Mouse (Mus musculus): ENCODE data around the gene Pxdn. TPM values are rescaled to one million over a fixed set of nuclear protein-coding genes. Genes with fewer than 3 reads are reported as not detected.

Gene Pxdn
- polyA plus RNA-seq, 1 experiment from 2014 or later, result 5.3 TPM

- no peak for ATAC-seq (ENCODE audit: low read depth)
- no peak overlapping the region for H3K9ac ChIP-seq (ENCODE audit: low read depth, low read length)
- no peaks in the 10 kb centered on the region for H3K27me3 ChIP-seq (ENCODE audit: control insufficient read depth, insufficient read depth, low read depth, low read length)
- no peak overlapping the region for H3K27ac ChIP-seq (ENCODE audit: low read length)
- H3K9me3 ChIP-seq (replicated peaks; ENCODE audit: control insufficient read depth, low read length), result no peaks in the 10 kb centered on the region
- no peak overlapping the region for H3K4me3 ChIP-seq (ENCODE audit: low read depth, low read length)
- WGBS (ENCODE audit: insufficient replicate concordance), result 50% methylated on average over 1 of the region's 1 CpGs
- H3K4me2 ChIP-seq (ENCODE audit: low read depth, low read length), result no peak overlapping the region
- no peaks in the 10 kb centered on the region for H3K36me3 ChIP-seq (ENCODE audit: control insufficient read depth, insufficient read depth)
- no peaks in the 10 kb centered on the region for H3K4me1 ChIP-seq (ENCODE audit: control insufficient read depth, low read depth, low read length)
Measured at GRCm38 (mm10) chr12:29961041-29961440, 23.6 kb downstream of the Pxdn start.

- 69% methylated on average over 6 of the region's 6 CpGs for WGBS (ENCODE audit: insufficient replicate concordance)
- no peak overlapping the region for H3K4me3 ChIP-seq (ENCODE audit: low read depth, low read length)
- H3K4me1 ChIP-seq (ENCODE audit: control insufficient read depth, low read depth, low read length), result no peaks in the 10 kb centered on the region
- H3K9ac ChIP-seq (ENCODE audit: low read depth, low read length), result no peak overlapping the region
- H3K4me2 ChIP-seq (ENCODE audit: low read depth, low read length), result no peak overlapping the region
- no peaks in the 10 kb centered on the region for H3K36me3 ChIP-seq (ENCODE audit: control insufficient read depth, insufficient read depth)
- no peaks in the 10 kb centered on the region for H3K9me3 ChIP-seq (replicated peaks; ENCODE audit: control insufficient read depth, low read length)
- no peak for ATAC-seq (ENCODE audit: low read depth)
- no peak overlapping the region for H3K27ac ChIP-seq (ENCODE audit: low read length)
- H3K27me3 ChIP-seq (ENCODE audit: control insufficient read depth, insufficient read depth, low read depth, low read length), result no peaks in the 10 kb centered on the region
Measured at GRCm38 (mm10) chr12:29965016-29965415, 27.6 kb downstream of the Pxdn start.

GRCm38 (mm10) chr12:29971795-29972464 is 34.5 kb downstream of the Pxdn start:
- H3K27me3 ChIP-seq (ENCODE audit: control insufficient read depth, insufficient read depth, low read depth, low read length), result no peaks in the 10 kb centered on the region
- 57% methylated on average over 7 of the region's 7 CpGs for WGBS (ENCODE audit: insufficient replicate concordance)
- no peaks in the 10 kb centered on the region for H3K4me1 ChIP-seq (ENCODE audit: control insufficient read depth, low read depth, low read length)
- H3K4me3 ChIP-seq (ENCODE audit: low read depth, low read length), result no peak overlapping the region
- no peak overlapping the region for H3K4me2 ChIP-seq (ENCODE audit: low read depth, low read length)
- no peak overlapping the region for H3K9ac ChIP-seq (ENCODE audit: low read depth, low read length)
- H3K27ac ChIP-seq (ENCODE audit: low read length), result no peak overlapping the region
- H3K9me3 ChIP-seq (replicated peaks; ENCODE audit: control insufficient read depth, low read length), result no peaks in the 10 kb centered on the region
- ATAC-seq (ENCODE audit: low read depth), result no peak
- no peaks in the 10 kb centered on the region for H3K36me3 ChIP-seq (ENCODE audit: control insufficient read depth, insufficient read depth)

GRCm38 (mm10) chr12:29972533-29972932 is 35.1 kb downstream of the Pxdn start:
- Histone ChIP-seq H3K9me3 (replicated peaks; ENCODE audit: control insufficient read depth, low read length) (no peaks in the 10 kb centered on the region), H3K27ac (ENCODE audit: low read length) (no peak overlapping the region), H3K36me3 (ENCODE audit: control insufficient read depth, insufficient read depth) (no peaks in the 10 kb centered on the region), H3K9ac (ENCODE audit: low read depth, low read length) (no peak overlapping the region), H3K27me3 (ENCODE audit: control insufficient read depth, insufficient read depth, low read depth, low read length) (no peaks in the 10 kb centered on the region), H3K4me1 (ENCODE audit: control insufficient read depth, low read depth, low read length) (no peaks in the 10 kb centered on the region), H3K4me2 (ENCODE audit: low read depth, low read length) (no peak overlapping the region), H3K4me3 (ENCODE audit: low read depth, low read length) (no peak overlapping the region)
- ATAC-seq (ENCODE audit: low read depth), result no peak
- WGBS (ENCODE audit: insufficient replicate concordance), result 61% methylated on average over 6 of the region's 6 CpGs

GRCm38 (mm10) chr12:29980076-29980475 is 42.7 kb downstream of the Pxdn start:
- H3K36me3 ChIP-seq (ENCODE audit: control insufficient read depth, insufficient read depth), result no peaks in the 10 kb centered on the region
- H3K9ac ChIP-seq (ENCODE audit: low read depth, low read length), result no peak overlapping the region
- no peak overlapping the region for H3K4me2 ChIP-seq (ENCODE audit: low read depth, low read length)
- H3K9me3 ChIP-seq (replicated peaks; ENCODE audit: control insufficient read depth, low read length), result no peaks in the 10 kb centered on the region
- H3K4me3 ChIP-seq (ENCODE audit: low read depth, low read length), result no peak overlapping the region
- no peaks in the 10 kb centered on the region for H3K4me1 ChIP-seq (ENCODE audit: control insufficient read depth, low read depth, low read length)
- ATAC-seq (ENCODE audit: low read depth), result no peak
- H3K27me3 ChIP-seq (ENCODE audit: control insufficient read depth, insufficient read depth, low read depth, low read length), result no peaks in the 10 kb centered on the region
- H3K27ac ChIP-seq (ENCODE audit: low read length), result no peak overlapping the region
- WGBS (ENCODE audit: insufficient replicate concordance), result 69% methylated on average over 8 of the region's 8 CpGs

GRCm38 (mm10) chr12:29981722-29982293 is 44.4 kb downstream of the Pxdn start:
- Histone ChIP-seq H3K36me3 (ENCODE audit: control insufficient read depth, insufficient read depth) (no peaks in the 10 kb centered on the region), H3K9ac (ENCODE audit: low read depth, low read length) (no peak overlapping the region), H3K27ac (ENCODE audit: low read length) (no peak overlapping the region), H3K4me3 (ENCODE audit: low read depth, low read length) (no peak overlapping the region), H3K27me3 (ENCODE audit: control insufficient read depth, insufficient read depth, low read depth, low read length) (no peaks in the 10 kb centered on the region), H3K9me3 (replicated peaks; ENCODE audit: control insufficient read depth, low read length) (no peaks in the 10 kb centered on the region), H3K4me1 (ENCODE audit: control insufficient read depth, low read depth, low read length) (no peaks in the 10 kb centered on the region), H3K4me2 (ENCODE audit: low read depth, low read length) (no peak overlapping the region)
- 69% methylated on average over 7 of the region's 7 CpGs for WGBS (ENCODE audit: insufficient replicate concordance)
- ATAC-seq (ENCODE audit: low read depth), result no peak

- WGBS (ENCODE audit: insufficient replicate concordance), result 81% methylated on average over 9 of the region's 9 CpGs
- Histone ChIP-seq H3K36me3 (ENCODE audit: control insufficient read depth, insufficient read depth) (no peaks in the 10 kb centered on the region), H3K4me3 (ENCODE audit: low read depth, low read length) (no peak overlapping the region), H3K9ac (ENCODE audit: low read depth, low read length) (no peak overlapping the region), H3K4me1 (ENCODE audit: control insufficient read depth, low read depth, low read length) (no peaks in the 10 kb centered on the region), H3K4me2 (ENCODE audit: low read depth, low read length) (no peak overlapping the region), H3K9me3 (replicated peaks; ENCODE audit: control insufficient read depth, low read length) (no peaks in the 10 kb centered on the region), H3K27me3 (ENCODE audit: control insufficient read depth, insufficient read depth, low read depth, low read length) (no peaks in the 10 kb centered on the region), H3K27ac (ENCODE audit: low read length) (no peak overlapping the region)
- ATAC-seq (ENCODE audit: low read depth), result no peak
Measured at GRCm38 (mm10) chr12:29983190-29983589, 45.8 kb downstream of the Pxdn start.

- Histone ChIP-seq H3K9me3 (replicated peaks; ENCODE audit: control insufficient read depth, low read length) (no peaks in the 10 kb centered on the region), H3K27me3 (ENCODE audit: control insufficient read depth, insufficient read depth, low read depth, low read length) (no peaks in the 10 kb centered on the region), H3K27ac (ENCODE audit: low read length) (no peak overlapping the region), H3K9ac (ENCODE audit: low read depth, low read length) (no peak overlapping the region), H3K36me3 (ENCODE audit: control insufficient read depth, insufficient read depth) (no peaks in the 10 kb centered on the region), H3K4me1 (ENCODE audit: control insufficient read depth, low read depth, low read length) (no peaks in the 10 kb centered on the region), H3K4me2 (ENCODE audit: low read depth, low read length) (no peak overlapping the region), H3K4me3 (ENCODE audit: low read depth, low read length) (no peak overlapping the region)
- no peak for ATAC-seq (ENCODE audit: low read depth)
- WGBS (ENCODE audit: insufficient replicate concordance), result 77% methylated on average over 6 of the region's 6 CpGs
Measured at GRCm38 (mm10) chr12:29985126-29985525, 47.7 kb downstream of the Pxdn start.

GRCm38 (mm10) chr12:29986241-29986640 is 48.8 kb downstream of the Pxdn start:
- Histone ChIP-seq H3K4me1 (ENCODE audit: control insufficient read depth, low read depth, low read length) (no peaks in the 10 kb centered on the region), H3K9ac (ENCODE audit: low read depth, low read length) (no peak overlapping the region), H3K27me3 (ENCODE audit: control insufficient read depth, insufficient read depth, low read depth, low read length) (no peaks in the 10 kb centered on the region), H3K4me2 (ENCODE audit: low read depth, low read length) (no peak overlapping the region), H3K4me3 (ENCODE audit: low read depth, low read length) (no peak overlapping the region), H3K9me3 (replicated peaks; ENCODE audit: control insufficient read depth, low read length) (no peaks in the 10 kb centered on the region), H3K27ac (ENCODE audit: low read length) (no peak overlapping the region), H3K36me3 (ENCODE audit: control insufficient read depth, insufficient read depth) (no peaks in the 10 kb centered on the region)
- 68% methylated on average over 10 of the region's 10 CpGs for WGBS (ENCODE audit: insufficient replicate concordance)
- ATAC-seq (ENCODE audit: low read depth), result no peak
